Mouse (Mus musculus): Measurements from ENCODE around the gene Psmb8. TPM values are rescaled to one million over a fixed set of nuclear protein-coding genes. Genes with fewer than 3 reads are reported as not detected.

Gene Psmb8
- 348 and 445 TPM in 2 replicates for polyA plus RNA-seq (2012; ENCODE audit: low replicate concordance)

DNA sequence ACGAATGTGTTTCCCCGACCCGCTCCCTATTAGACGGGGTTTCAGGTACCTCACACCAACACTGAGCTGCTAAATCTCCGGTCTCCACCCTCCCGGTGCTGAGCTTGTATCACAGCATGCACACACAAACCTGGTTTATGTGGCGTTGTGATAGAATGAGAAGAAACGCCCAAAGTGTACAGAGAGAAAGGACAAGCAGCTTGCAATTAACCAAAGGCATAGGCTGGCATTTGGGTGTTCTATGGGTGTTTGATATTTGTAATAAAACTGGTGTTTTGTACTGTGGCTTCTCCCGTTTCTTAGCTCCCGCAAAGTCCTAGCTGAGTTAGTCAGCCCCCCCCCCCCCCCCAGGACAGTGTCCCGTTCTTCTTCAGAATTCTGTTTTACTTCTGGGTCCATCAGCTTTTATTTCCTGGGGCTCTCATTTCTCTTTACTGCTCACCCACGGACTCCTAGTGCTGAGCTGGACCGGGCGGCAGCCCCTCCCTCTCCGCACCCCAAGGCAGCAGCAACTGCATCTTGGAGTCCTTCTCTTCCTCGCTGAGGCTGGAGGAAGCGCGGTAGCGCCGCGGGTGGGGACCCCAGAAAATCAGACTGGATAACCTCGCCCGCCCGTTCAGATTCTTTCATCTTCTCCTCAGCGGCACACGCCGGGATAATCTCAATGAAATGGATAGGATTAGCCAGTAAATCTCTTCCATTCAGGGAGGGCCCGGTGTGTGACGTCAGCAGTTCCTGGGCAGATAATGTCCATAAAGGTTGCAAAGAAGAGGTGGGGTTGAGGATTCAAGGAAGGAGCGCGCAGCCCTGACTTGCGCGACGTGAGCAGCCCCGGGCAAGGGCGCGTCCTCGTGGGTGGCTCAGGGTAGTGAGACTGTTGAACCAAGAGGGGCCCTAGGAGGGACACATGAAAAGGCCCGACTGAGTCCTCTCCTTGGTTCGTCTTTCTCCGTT, at the start of gene Psmb8:
TSS of gene Psmb8 (plus strand) at position 781 of the 954 bp plus-strand sequence.

DNA sequence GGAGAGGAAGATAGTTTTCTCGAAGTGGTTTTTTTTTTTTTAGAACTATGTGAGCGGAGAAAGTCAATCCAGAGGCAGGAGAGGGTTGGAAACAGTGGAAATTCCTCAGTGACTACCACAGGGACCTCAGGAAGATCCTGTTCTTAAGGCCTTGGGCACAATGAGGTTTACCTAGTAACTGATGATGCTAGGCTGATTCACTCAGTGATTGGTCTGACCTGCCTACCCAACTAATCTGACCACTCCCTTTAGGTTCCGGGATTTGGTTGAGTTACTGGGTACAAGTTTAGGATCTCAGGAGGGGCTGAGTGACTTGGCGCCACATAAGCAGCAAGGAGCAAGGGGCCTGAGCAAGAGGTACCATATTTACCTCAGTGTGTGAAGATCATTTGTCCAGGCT, 44.6 kb upstream of the Psmb8 start, which contains the start of gene H2-DMb1:
TSS of gene H2-DMb1 (plus strand) at position 150 of the 400 bp plus-strand sequence.

DNA sequence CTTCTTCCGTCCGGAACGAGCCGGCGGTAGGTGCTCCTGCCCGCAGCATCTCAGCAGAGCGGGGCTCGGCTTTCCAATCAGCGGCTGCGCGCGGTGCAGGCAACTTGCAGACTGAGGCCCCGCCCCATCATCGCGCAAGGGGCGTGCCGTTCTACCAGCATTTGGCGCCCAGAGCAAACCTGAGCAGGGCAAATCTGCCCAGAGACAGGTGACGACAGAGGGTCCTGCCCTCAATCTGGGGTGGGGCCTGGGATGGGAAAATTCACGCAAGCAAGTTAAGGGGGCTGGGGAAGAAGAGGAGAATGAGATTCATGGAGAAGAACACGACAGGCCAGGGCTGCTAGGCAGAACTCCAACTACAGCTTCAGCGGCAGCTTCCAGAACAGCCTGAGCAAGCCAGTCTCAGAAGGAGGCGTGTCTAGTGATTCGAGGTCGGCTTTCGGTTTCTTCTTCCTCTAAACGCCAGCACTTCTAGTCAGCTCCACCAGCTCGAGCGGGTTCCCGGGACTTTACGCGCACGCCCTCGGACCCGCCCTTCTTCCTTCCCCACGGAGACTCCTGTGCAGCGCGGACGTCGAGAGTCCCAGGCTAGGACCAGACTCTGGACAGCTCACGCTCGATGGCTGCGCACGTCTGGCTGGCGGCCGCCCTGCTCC, 10.1 kb upstream of the Psmb8 start, which contains the start of the genes Tap1 and Psmb9:
TSS of gene Tap1 (plus strand) at position 293 of the 656 bp plus-strand sequence.
TSS of gene Psmb9 (minus strand) at position 504 of the 656 bp plus-strand sequence.

DNA sequence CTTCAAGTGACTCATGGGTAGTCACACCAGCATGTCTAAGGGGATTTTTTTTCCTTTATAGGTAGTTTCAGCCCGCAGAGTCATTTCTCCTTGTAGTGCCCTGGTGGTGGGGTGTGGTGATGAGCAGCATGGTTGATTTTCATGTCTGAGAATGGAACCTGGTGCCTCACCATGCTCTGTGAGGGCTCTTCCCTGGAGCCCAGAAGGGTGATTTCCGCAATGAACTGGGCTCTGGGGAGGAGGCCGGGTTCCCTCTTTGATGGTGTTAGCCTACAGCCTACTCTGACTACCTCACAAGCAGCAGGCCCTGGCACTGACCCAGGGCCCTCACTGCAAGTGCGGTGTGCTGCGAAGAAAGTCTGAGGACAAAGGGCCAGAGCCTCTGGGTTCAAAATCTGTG, 5.9 kb downstream of the Psmb8 start, which contains the start of gene Tap2:
TSS of gene Tap2 (plus strand) at position 84 of the 400 bp plus-strand sequence.

DNA sequence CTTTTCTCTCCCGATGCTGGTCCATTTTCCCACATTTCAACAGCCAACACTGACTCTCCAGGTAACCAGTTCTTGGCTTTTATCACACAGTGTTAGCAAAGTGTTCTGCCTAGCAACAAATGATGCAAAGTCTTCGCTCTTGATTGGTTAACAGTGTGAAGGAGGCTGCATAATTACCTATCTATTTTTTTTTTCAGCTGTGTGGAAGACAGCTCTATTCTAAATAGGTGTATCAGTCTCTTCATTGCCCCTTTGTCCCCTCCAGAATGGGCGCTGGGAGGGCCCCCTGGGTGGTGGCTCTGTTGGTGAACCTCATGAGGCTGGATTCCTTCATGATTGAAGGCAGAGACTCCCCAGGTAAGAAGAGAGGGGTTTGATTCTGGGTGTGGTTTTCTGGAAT, 41.2 kb downstream of the Psmb8 start, which contains the start of gene H2-Ob:
TSS of gene H2-Ob (plus strand) at position 198 of the 400 bp plus-strand sequence.

Other genes with a start within 250 kb of the Psmb8 start
- 33.9 and 69.4 TPM in 2 replicates for gene B3galt4, start 246.2 kb upstream of the Psmb8 start, polyA plus RNA-seq (2012; ENCODE audit: low replicate concordance)
- 65.1 and 130 TPM in 2 replicates for gene Vps52, start 241.9 kb upstream of the Psmb8 start, polyA plus RNA-seq (2012; ENCODE audit: low replicate concordance)
- gene Rps18, start 241.7 kb upstream of the Psmb8 start, polyA plus RNA-seq (2012; ENCODE audit: low replicate concordance) = 30.7 and 202 TPM in 2 replicates
- 1,004 and 3,373 TPM in 2 replicates for gene H2-K1, start 197.4 kb upstream of the Psmb8 start, polyA plus RNA-seq (2012; ENCODE audit: low replicate concordance)
- 49.6 and 111 TPM in 2 replicates for gene Ring1, start 173.0 kb upstream of the Psmb8 start, polyA plus RNA-seq (2012; ENCODE audit: low replicate concordance)
- 67.5 and 266 TPM in 2 replicates for gene H2-Ke6, start 169.7 kb upstream of the Psmb8 start, polyA plus RNA-seq (2012; ENCODE audit: low replicate concordance)
- gene Slc39a7, start 166.0 kb upstream of the Psmb8 start, polyA plus RNA-seq (2012; ENCODE audit: low replicate concordance) = 46.1 and 74.3 TPM in 2 replicates
- 155 and 353 TPM in 2 replicates for gene Rxrb, start 165.9 kb upstream of the Psmb8 start, polyA plus RNA-seq (2012; ENCODE audit: low replicate concordance)
- gene Col11a2, start 158.3 kb upstream of the Psmb8 start, polyA plus RNA-seq (2012; ENCODE audit: low replicate concordance) = 14.4 and 54.0 TPM in 2 replicates
- gene H2-Oa, start 105.4 kb upstream of the Psmb8 start, polyA plus RNA-seq (2012; ENCODE audit: low replicate concordance) = 55.1 and 259 TPM in 2 replicates
- 140 and 479 TPM in 2 replicates for gene H2-DMa, start 78.2 kb upstream of the Psmb8 start, polyA plus RNA-seq (2012; ENCODE audit: low replicate concordance)
- 377 and 424 TPM in 2 replicates for gene Brd2, start 75.1 kb upstream of the Psmb8 start, polyA plus RNA-seq (2012; ENCODE audit: low replicate concordance)
- gene H2-DMb2, start 54.4 kb upstream of the Psmb8 start, polyA plus RNA-seq (2012; ENCODE audit: low replicate concordance) = 454 and 462 TPM in 2 replicates
- 22.9 and 41.1 TPM in 2 replicates for gene H2-DMb1, start 44.6 kb upstream of the Psmb8 start, polyA plus RNA-seq (2012; ENCODE audit: low replicate concordance)
- gene Tap1, start 10.2 kb upstream of the Psmb8 start, polyA plus RNA-seq (2012; ENCODE audit: low replicate concordance) = 74.5 and 112 TPM in 2 replicates
- gene Psmb9, start 10.0 kb upstream of the Psmb8 start, polyA plus RNA-seq (2012; ENCODE audit: low replicate concordance) = 85.6 and 98.9 TPM in 2 replicates
- 148 and 211 TPM in 2 replicates for gene Tap2, start 5.8 kb downstream of the Psmb8 start, polyA plus RNA-seq (2012; ENCODE audit: low replicate concordance)
- gene H2-Ob, start 41.2 kb downstream of the Psmb8 start, polyA plus RNA-seq (2012; ENCODE audit: low replicate concordance) = 44.0 and 80.9 TPM in 2 replicates
- gene H2-Ab1, start 60.0 kb downstream of the Psmb8 start, polyA plus RNA-seq (2012; ENCODE audit: low replicate concordance) = 1,724 and 6,143 TPM in 2 replicates
- gene H2-Aa, start 90.1 kb downstream of the Psmb8 start, polyA plus RNA-seq (2012; ENCODE audit: low replicate concordance) = 100 and 954 TPM in 2 replicates
- gene H2-Eb1, start 108.1 kb downstream of the Psmb8 start, polyA plus RNA-seq (2012; ENCODE audit: low replicate concordance) = 222 and 457 TPM in 2 replicates
- 0.24 and 0.89 TPM in 2 replicates for gene H2-Eb2, start 127.9 kb downstream of the Psmb8 start, polyA plus RNA-seq (2012; ENCODE audit: low replicate concordance)
- 1.8 and 2.0 TPM in 2 replicates for gene Btnl2, start 157.1 kb downstream of the Psmb8 start, polyA plus RNA-seq (2012; ENCODE audit: low replicate concordance)
- gene Btnl1, start 179.4 kb downstream of the Psmb8 start, polyA plus RNA-seq (2012; ENCODE audit: low replicate concordance) = not detected in 2 replicates
- 0.70 and 1.7 TPM in 2 replicates for gene BC051142, start 201.1 kb downstream of the Psmb8 start, polyA plus RNA-seq (2012; ENCODE audit: low replicate concordance)